Mouse (Mus musculus) heart, adult 2 months (tissue): ENCODE measurements around the gene E330034G19Rik. TPM values are rescaled to one million over a fixed set of nuclear protein-coding genes. Genes with fewer than 3 reads are reported as not detected.

Source experiments
- DNase-seq, 2 experiments: peaks; one replicate each; pipeline ENCODE4 v3.0.0; 2021
- H3K27ac ChIP-seq: fragments of 200-600 bp; 2 replicates; pipeline ENCODE4 v1.8.1; 2022
- H3K27me3 ChIP-seq: fragments of 200-500 bp; 2 replicates; pipeline ENCODE4 v1.6.1; 2012; ENCODE audit warnings: mild to moderate bottlenecking, low read length, inconsistent platforms, mixed read lengths; ENCODE audit not compliant: control insufficient read depth, insufficient read depth
- H3K36me3 ChIP-seq: fragments of 200-500 bp; 2 replicates; pipeline ENCODE4 v1.6.1; 2012; ENCODE audit warnings: low read length, inconsistent platforms; ENCODE audit not compliant: control insufficient read depth, insufficient read depth
- H3K4me1 ChIP-seq: fragments of 200-500 bp; 2 replicates; pipeline ENCODE4 v1.6.1; 2011; ENCODE audit warnings: low read length; ENCODE audit not compliant: control insufficient read depth, insufficient read depth
- H3K4me3 ChIP-seq: fragments of 200-600 bp; 2 replicates; pipeline ENCODE4 v1.8.1; 2022
- H3K79me2 ChIP-seq: fragments of 200-500 bp; replicated peaks from 2 replicates; pipeline ENCODE4 v1.6.1; 2012; ENCODE audit warnings: mild to moderate bottlenecking, inconsistent platforms, low read length, moderate library complexity, mixed read lengths; ENCODE audit not compliant: control insufficient read depth, insufficient read depth
- H3K9ac ChIP-seq: fragments of 200-500 bp; 2 replicates; pipeline ENCODE4 v1.6.1; 2012; ENCODE audit warnings: low read depth, mild to moderate bottlenecking, control low read depth, inconsistent platforms, low read length, mixed read lengths
- CTCF ChIP-seq: fragments of 200-600 bp; IDR thresholded peaks from 2 replicates; pipeline ENCODE4 v1.8.1; 2022; ENCODE audit warnings: antibody characterized with exemption, mild to moderate bottlenecking, moderate library complexity
- EP300 ChIP-seq: fragments of 200-500 bp; IDR thresholded peaks from 2 replicates; pipeline ENCODE4 v1.6.1; 2011; ENCODE audit warnings: low read depth, low read length, control low read depth; ENCODE audit not compliant: insufficient read depth
- WGBS: fragments of 180-500 bp; shearing (Covaris S2); methylation state at CpG from one replicate; pipeline ENCODE4 v1.1.7; 2018; 5-methylcytosine and 5-hydroxymethylcytosine counted together
- intact Hi-C: fragments of 180-260 bp; cut with DNase I; formaldehyde crosslinking; loops from one replicate; pipeline ENCODE4 v1.15.1; 2025
- polyA plus RNA-seq: library from polyadenylated mRNA; depleted of rRNA; stranded (reverse); fragments of >200 nt; gene quantifications from 2 replicates; pipeline ENCODE4 v1.2.3, GENCODE M21; 2012; rRNA removed
- total RNA-seq, 2 experiments: library from RNA; stranded (reverse); gene quantifications; 2 replicates each; pipeline ENCODE4 v1.2.3; 2021

The E330034G19Rik gene
- total and polyA plus RNA-seq, 3 experiments: not detected

DNA sequence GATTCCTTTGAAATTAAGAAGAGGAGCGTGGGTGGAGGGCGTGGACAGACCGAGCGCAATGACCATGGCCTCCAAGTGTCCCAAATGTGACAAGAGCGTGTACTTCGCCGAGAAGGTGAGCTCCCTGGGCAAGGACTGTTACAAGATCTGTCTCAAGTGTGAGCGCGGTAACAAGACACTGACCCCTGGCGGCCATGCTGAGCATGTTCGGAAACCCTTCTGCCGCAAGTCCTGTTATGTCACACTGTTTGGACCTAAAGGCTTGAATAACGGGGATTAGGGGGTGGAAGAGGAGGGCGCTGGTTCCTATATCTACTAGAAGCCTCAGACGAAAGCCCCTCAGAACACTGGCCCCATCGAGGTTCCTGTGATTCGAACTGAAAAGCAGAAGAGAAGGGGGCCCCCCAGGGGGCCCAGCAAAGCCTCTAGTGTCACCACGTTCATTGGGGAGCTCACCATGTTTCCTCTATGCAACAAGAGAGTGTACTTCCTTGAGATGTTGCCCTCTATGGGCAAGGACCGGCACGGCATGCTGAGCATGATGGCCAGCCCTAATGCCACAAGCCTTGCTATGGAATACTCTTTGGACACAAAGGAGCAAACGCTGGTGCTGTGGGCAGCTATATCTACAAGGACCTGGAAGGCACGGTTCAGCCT is 65.4 kb downstream of the E330034G19Rik start:
- H3K79me2 ChIP-seq: no peaks in the 10 kb centered on the region
- no peak overlapping the region for H3K27ac ChIP-seq
- no peaks in the 10 kb centered on the region for H3K36me3 ChIP-seq
- H3K4me3 ChIP-seq: no peak overlapping the region
- no peak overlapping the region for H3K9ac ChIP-seq
- H3K27me3 ChIP-seq: no peaks in the 10 kb centered on the region
- intact Hi-C loops: no loop called here
- TF ChIP-seq CTCF (peak; percentile 69), EP300 (no peak)
- no peaks in the 10 kb centered on the region for H3K4me1 ChIP-seq
- DNase-seq: peak in 1 of 2 experiments; percentile 32
- 60% methylated on average over 22 of the region's 22 CpGs for WGBS

Other genes starting within 250 kb of the E330034G19Rik start
- 1 to 10 TPM; 7.7 TPM for gene Dlg5, start 47.3 kb upstream of the E330034G19Rik start, total RNA-seq
- 11.4 and 13.9 TPM in 2 replicates for gene Dlg5, start 47.3 kb upstream of the E330034G19Rik start, polyA plus RNA-seq
- gene Polr3a, start 193.8 kb downstream of the E330034G19Rik start, total RNA-seq: 10 to 100 TPM; 10.3 to 11.0 TPM
- gene Polr3a, start 193.8 kb downstream of the E330034G19Rik start, polyA plus RNA-seq: 4.7 and 10.3 TPM in 2 replicates
- gene Rps24, start 193.9 kb downstream of the E330034G19Rik start, total RNA-seq: 100 to 1,000 TPM; 851 to 971 TPM
- 642 and 1,106 TPM in 2 replicates for gene Rps24, start 193.9 kb downstream of the E330034G19Rik start, polyA plus RNA-seq